Comparison of ENCODE assay signal across 8 mouse cellular contexts in the genomic region with DNA sequence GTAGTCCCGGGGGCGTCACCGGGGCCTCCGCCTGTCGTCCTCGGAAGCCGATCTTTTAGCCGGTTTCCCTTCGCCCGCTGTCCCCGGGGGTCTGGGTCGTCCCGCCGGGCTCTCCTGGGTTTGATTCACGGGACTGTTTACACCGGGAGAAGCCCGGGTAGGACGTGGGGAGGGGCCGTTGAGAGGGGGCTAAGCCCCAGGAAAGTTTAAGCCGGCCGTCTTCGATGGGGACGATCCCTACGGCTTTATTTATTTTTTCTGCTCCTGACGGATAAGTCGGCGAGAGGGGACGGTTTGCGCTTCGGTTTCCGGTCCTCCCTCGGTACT. TPM values are rescaled to one million over a fixed set of nuclear protein-coding genes. Genes with fewer than 3 reads are reported as not detected.
DNase-seq lines count a peak whose midpoint lies in the region; ATAC-seq and TF ChIP-seq lines count a peak whose summit lies in the region.

No protein-coding gene starts in this region.

- peaks cover 18% of the 10 kb centered on the region for H3K4me1 ChIP-seq in kidney, postnatal 0 days (replicated peaks; ENCODE audit: insufficient read depth, low read length)
- peaks cover 8% of the 10 kb centered on the region for H3K4me1 ChIP-seq in cortical plate, adult 2 months (ENCODE audit: control insufficient read depth, insufficient read depth, low read length)
- H3K4me1 ChIP-seq in hindbrain, embryonic 15.5 days (replicated peaks) = peaks cover 38% of the 10 kb centered on the region
- peaks cover 34% of the 10 kb centered on the region for H3K4me1 ChIP-seq in midbrain, embryonic 15.5 days

- no peaks in the 10 kb centered on the region; the same call in 1 of the 2 replicates for H3K36me3 ChIP-seq in kidney, postnatal 0 days (ENCODE audit: insufficient read depth, low read length)
- H3K36me3 ChIP-seq in hindbrain, embryonic 15.5 days = no peaks in the 10 kb centered on the region
- no peaks in the 10 kb centered on the region for H3K36me3 ChIP-seq in midbrain, embryonic 15.5 days (replicated peaks)

- peak overlapping the region; percentile 83 for H3K9ac ChIP-seq in kidney, postnatal 0 days (ENCODE audit: low read depth, low read length)
- H3K9ac ChIP-seq in hindbrain, embryonic 15.5 days = peak overlapping the region; percentile 92
- peak overlapping the region; percentile 86 for H3K9ac ChIP-seq in midbrain, embryonic 15.5 days

- WGBS in kidney, postnatal 0 days = 0% methylated on average over 32 of the region's 32 CpGs
- WGBS in hindbrain, embryonic 15.5 days = 0% methylated on average over 32 of the region's 32 CpGs
- 2% methylated on average over 32 of the region's 32 CpGs for WGBS in midbrain, embryonic 15.5 days

- H3K27ac ChIP-seq in kidney, postnatal 0 days = peak overlapping the region; percentile 93
- peak overlapping the region; percentile 93 for H3K27ac ChIP-seq in cortical plate, adult 2 months (ENCODE audit: insufficient read depth, low read length)
- H3K27ac ChIP-seq in hindbrain, embryonic 15.5 days (replicated peaks) = peak overlapping the region; percentile 98
- peak overlapping the region; percentile 98 for H3K27ac ChIP-seq in midbrain, embryonic 15.5 days

- no peaks in the 10 kb centered on the region for H3K27me3 ChIP-seq in kidney, postnatal 0 days (ENCODE audit: insufficient read depth, low read length)
- H3K27me3 ChIP-seq in hindbrain, embryonic 15.5 days = no peaks in the 10 kb centered on the region
- H3K27me3 ChIP-seq in midbrain, embryonic 15.5 days (replicated peaks) = no peaks in the 10 kb centered on the region

- H3K9me3 ChIP-seq in kidney, postnatal 0 days (replicated peaks; ENCODE audit: low read length) = no peaks in the 10 kb centered on the region
- no peaks in the 10 kb centered on the region for H3K9me3 ChIP-seq in hindbrain, embryonic 15.5 days
- no peaks in the 10 kb centered on the region for H3K9me3 ChIP-seq in midbrain, embryonic 15.5 days

- TF ChIP-seq CTCF in kidney, postnatal 0 days (IDR thresholded peaks at IDR 0.05; ENCODE audit: low read depth) = no peak
- TF ChIP-seq CTCF in cortical plate, adult 2 months (IDR thresholded peaks at IDR 0.05; ENCODE audit: extremely low read depth, insufficient read depth, low read length) = no peak

- H3K4me2 ChIP-seq in kidney, postnatal 0 days (ENCODE audit: low read length) = peak overlapping the region; percentile 91
- peak overlapping the region; percentile 87 for H3K4me2 ChIP-seq in hindbrain, embryonic 15.5 days
- H3K4me2 ChIP-seq in midbrain, embryonic 15.5 days = peak overlapping the region; percentile 88

- no peak for ATAC-seq in kidney, postnatal 0 days (replicated peaks; ENCODE audit: low FRiP score, low read depth)
- peak; percentile 70 for ATAC-seq in hindbrain, embryonic 15.5 days (ENCODE audit: low FRiP score, low read depth)
- ATAC-seq in midbrain, embryonic 15.5 days (replicated peaks) = peak; percentile 66
- ATAC-seq in monocyte, adult 5-6 weeks (replicated peaks; ENCODE audit: insufficient number of reproducible peaks, low FRiP score, low TSS enrichment, poor library complexity, severe bottlenecking) = no peak

- no peak for DNase-seq in kidney, postnatal 0 days (ENCODE audit: low spot score)
- DNase-seq in kidney, adult 9 months = no peak
- DNase-seq in cerebellum, adult 8-10 months = no peak
- DNase-seq in spleen, adult 18-20 months = no peak

- TF ChIP-seq POLR2A in cortical plate, adult 2 months (IDR thresholded peaks at IDR 0.05; ENCODE audit: extremely low read depth, insufficient read depth, low read length) = peak; percentile 52; the same call in 1 of the 2 replicates

- H3K4me3 ChIP-seq in kidney, postnatal 0 days (replicated peaks; ENCODE audit: low read depth, low read length) = peak overlapping the region; percentile 92
- peak overlapping the region; percentile 73 for H3K4me3 ChIP-seq in cortical plate, adult 2 months (ENCODE audit: insufficient read depth, low read length)
- H3K4me3 ChIP-seq in hindbrain, embryonic 15.5 days = peak overlapping the region; percentile 100
- peak overlapping the region; percentile 73 for H3K4me3 ChIP-seq in midbrain, embryonic 15.5 days

RNA-seq across cellular contexts. Expression of gene Stk35, which starts 0.6 kb away (rescaled TPM):
- 6.1 and 7.2 TPM in 2 replicates for polyA plus RNA-seq in kidney, postnatal 0 days (2015; fragmentation: Nextera tagmentation; extraction: Ambion mirVana)
- 24.4 and 24.7 TPM in 2 replicates for polyA plus RNA-seq in cortical plate, adult 2 months (2012; rRNA removed)
- 7.4 and 8.9 TPM in 2 replicates for polyA plus RNA-seq in hindbrain, embryonic 15.5 days (2015; fragmentation: Nextera tagmentation; extraction: Ambion mirVana)
- 8.6 and 9.5 TPM in 2 replicates for polyA plus RNA-seq in midbrain, embryonic 15.5 days (2015; fragmentation: Nextera tagmentation; extraction: Ambion mirVana)
- 7.5 to 12.2 TPM (median 8.9 TPM) in 3 replicates for total RNA-seq in monocyte, adult 5-6 weeks (2017)

Comparison
In these comparisons a context has a peak if more than half of its experiments do, and no peak if none do; other contexts are left out.
1. ATAC-seq: peak in hindbrain, embryonic 15.5 days (single experiment) and midbrain, embryonic 15.5 days (single experiment); none in kidney, postnatal 0 days (single experiment) and monocyte, adult 5-6 weeks (single experiment).
2. Peak in every context shown above with its lines, with median percentiles within 50 percentile points of each other: H3K27ac ChIP-seq, H3K4me2 ChIP-seq, H3K4me3 ChIP-seq and H3K9ac ChIP-seq.